Mouse (Mus musculus) liver, adult 2 months (tissue): ENCODE measurements at regions not wholly inside any gene's neighbourhood (a gene's known extent, or its start where the extent isn't known, plus 50 kb on each side); places are given as distances from the start of the nearest gene placed in this dataset.

Experiments used
- CTCF ChIP-seq: fragments of 200-500 bp; IDR thresholded peaks from 2 replicates; pipeline ENCODE4 v1.5.1; 2011; ENCODE audit warnings: low read depth, low read length, control low read depth
- POLR2A ChIP-seq: fragments of 200-500 bp; IDR thresholded peaks from 2 replicates; pipeline ENCODE4 v1.6.1; 2011; ENCODE audit warnings: low read length, control low read depth; ENCODE audit not compliant: insufficient read depth; ENCODE audit errors: extremely low read depth

GRCm38 (mm10) chr12:45467058-45467457 lies 392.5 kb upstream of the Stxbp6 start:
- TF ChIP-seq POLR2A: no peak
- TF ChIP-seq CTCF: no peak
